Mouse (Mus musculus): Measurements from ENCODE around the gene Col4a2.

Col4a2 gene

DNA sequence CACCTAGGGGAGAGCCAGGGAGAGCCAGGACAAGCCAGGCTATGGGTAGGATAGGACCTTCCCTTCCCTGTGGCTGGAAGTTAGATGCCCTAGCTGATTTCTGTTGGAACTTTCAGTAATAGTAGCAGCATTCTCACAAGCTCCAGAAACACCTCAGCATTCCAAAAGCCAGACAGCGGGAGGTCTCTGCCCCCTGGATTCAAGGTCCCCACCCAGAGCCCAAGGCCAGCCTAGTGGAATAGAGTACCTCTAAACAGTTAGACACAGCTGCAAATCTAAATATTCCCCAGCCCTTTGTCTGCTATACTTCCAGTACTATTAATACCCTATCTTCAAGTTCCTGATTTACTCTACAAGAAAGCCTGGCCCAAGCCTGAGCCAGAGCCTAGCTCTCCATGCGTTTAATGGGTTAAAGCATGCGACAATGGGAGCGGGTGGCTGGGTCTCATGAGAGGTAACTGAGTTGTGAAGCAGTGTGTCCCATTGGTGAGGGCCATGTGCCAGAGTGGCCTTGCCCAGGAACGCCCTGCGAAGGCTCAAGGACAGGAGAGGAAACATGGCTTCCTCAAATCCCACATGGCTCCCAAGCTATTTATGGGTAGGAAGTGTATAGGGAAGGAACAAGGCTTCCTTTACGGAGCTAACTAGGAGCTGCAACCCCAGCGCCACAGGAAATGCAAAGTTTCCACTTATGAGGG lies 15.3 kb upstream of the Col4a2 start:
- DNase-seq: no peak

DNA sequence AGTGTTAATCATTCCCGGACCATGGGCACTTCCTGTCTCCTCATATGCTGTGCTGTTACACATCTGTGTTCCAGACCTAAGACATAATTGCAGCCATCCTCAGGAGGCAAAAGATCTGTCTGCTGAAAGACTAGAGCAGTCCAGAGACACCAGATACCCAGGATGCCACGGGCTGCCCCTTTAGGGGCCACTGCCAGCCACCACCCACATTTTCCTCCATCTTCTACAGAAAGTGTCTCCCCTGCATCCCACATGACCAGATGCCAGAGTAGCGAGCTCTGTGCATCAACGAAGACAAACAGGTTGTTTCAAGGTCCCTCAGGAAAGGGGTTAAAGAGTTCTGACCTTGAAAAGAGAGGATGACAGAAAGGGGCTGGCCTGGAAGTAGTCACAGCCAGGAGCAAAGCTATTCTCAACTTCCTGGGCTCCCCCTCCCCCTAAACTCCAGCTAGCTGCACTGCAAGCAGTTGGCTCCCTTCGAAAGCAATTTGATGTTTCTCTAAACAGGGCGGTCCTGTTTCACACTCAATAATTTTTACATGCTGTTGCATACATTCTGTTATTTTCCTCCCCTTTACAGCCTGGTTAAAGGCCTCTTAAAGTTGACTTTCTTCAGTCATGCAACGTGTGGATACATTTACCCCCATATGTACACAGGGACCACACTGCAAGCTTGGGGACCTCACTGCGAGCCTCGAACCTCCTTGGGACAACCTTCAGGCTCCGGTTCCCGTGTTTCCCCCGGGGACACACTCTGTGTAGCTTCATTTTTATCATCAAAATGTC lies 13.9 kb upstream of the Col4a2 start:
- no peak for DNase-seq

DNA sequence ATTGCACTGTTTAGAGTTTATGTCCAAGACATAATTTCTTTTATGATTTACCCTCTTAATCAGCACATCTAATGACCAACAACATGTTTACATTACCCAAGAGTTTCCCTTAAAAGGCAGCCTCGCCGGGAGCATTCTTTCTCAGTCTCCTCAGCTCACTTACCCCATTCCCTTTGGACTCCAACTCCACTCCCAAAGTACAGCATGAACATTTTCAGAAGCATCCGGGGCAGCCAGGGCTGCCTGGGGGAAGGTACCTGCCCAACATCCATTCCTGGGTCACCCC lies 13.3 kb upstream of the Col4a2 start:
- no peak for DNase-seq

DNA sequence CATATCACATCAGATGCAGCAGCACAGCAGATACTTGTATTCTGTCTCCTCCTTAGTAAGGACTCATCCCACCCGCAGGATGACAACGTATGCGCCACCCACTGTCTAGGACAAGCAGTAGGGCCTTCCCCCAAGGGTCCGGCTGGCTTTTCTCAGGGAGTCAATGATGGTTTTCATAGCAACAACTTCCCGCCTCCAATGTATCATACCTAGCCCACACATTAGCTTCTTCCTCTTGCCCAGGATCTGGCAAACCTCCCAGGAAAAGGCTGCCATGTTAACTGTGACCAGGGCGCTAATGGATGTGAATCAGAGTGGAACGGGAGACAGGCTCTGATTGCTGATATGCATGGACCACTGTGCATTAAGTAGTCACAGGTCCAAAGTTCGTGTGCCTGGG lies 12.2 kb upstream of the Col4a2 start:
- peak; percentile 12 for DNase-seq

DNA sequence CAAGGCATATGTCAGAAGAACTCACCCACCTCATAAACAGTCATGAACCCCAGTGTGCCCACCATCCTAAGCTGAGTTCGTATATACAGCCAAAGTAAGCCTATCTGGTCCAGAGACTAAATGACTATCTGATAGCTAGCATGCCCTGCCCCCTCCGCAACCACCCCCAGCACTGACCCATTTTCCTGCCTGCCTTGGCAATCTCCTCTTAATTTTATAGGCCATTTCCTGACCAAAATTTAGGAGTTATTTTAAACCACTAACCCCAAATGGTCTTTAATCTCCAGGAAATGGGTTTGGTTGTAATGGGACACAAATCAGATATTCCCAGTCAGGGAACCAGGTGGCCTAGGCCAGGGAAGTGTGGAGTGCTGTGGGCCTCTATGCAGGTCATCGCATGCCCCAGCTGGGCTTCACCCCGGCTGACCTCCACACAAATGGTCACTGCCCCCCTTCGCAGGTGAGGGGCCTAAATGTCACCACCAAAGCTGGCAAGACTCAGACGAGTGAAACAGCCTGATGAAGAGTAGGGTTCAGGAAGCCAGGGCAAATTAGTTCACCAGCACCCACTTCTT lies 8.5 kb upstream of the Col4a2 start:
- no peak for DNase-seq

DNA sequence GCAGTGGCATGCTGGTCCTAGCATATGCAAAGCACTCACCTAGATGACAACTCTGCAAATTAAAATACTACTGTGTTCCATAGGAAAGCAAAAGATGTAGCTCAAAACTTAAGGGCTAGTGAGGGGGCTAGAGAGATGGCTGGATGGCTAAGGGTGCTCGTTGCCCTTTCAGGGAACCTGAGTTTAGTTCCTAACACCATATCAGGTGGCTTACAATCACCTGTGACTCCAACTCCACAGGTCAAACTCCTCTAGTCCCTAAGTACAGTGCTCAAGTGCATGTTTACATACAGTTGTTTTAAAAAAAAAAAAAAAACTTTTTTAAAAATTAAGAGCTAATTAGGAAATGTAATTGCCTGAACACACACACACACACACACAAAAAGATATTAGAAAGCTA lies 7.1 kb upstream of the Col4a2 start:
- DNase-seq: no peak

DNA sequence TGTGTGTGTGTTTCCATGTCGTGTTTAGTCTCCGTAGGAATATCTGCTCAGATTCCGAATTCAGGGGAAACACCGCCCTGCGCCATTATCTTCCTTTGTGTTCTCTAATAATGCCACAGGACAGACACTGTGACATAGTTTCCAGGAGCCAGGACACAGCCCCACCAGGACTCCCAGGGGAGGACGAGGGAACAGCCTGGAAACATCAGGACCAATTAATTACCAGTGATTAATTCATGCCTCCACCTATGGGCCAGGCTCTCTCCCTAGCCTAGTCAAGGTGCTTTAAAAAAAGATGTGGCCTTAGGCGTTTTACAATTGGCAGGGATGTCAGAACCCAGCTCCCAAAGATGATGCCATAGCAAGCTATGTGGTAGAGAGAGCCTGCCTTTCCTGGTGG lies 5.2 kb upstream of the Col4a2 start:
- no peak for DNase-seq

DNA sequence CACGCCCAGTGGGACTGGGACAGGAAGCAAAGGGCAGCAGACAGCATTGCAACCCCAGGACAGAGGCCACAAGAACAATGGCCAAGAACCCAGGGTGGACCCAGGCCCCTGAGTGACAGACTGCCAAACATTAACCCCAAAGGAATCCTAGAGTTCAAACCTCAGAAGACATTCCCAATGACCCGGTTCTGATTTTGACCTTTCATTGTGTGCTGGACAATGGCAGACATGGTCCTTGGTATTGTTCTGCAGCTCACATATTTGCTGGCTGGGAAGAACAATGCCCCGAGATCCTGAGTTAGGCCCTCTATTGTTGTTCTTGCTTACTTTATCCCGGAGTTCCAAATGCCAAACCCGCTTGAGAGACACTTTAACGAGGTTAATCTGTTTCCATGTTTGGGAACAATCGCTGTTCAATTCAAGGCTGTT lies 4.0 kb upstream of the Col4a2 start:
- DNase-seq: no peak

DNA sequence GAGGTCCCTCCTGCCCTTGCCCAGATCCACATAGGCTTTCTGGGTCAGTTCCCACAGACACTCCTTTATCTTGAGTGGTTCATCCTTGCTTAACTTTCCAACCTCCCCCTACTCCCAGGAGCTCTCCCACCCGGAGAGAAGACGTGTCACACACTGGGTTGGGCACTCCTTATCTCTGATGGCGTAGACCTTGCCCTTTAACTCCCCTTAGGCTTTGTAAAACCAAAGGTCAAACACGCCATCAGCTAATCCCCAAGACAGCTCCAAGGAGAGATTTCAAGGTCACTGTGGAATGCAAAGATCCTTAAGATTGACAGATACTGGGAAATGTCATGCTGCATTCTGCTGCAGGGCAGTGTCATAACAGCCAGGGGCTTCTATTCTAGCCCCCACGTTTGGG lies 3.4 kb upstream of the Col4a2 start:
- DNase-seq: no peak

DNA sequence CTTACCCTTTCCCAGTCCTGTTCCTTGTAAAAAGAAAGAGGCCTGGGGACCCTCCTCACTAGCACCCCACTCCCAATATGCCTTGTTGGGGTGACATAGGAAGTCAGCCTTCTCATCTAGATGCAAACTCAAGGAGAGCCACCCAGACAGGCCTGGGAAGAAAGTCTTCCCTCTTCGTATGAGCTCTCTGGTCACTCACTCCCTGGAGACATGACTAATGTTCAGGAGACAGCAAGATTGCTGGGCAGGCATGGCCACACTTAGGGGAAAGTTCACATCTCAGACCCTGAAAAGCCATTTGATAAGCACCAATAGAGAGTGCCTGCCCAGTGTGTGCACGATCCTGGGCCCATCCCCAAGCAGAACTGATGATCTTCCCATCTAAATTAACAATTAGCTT lies 2.6 kb upstream of the Col4a2 start:
- DNase-seq: no peak

DNA sequence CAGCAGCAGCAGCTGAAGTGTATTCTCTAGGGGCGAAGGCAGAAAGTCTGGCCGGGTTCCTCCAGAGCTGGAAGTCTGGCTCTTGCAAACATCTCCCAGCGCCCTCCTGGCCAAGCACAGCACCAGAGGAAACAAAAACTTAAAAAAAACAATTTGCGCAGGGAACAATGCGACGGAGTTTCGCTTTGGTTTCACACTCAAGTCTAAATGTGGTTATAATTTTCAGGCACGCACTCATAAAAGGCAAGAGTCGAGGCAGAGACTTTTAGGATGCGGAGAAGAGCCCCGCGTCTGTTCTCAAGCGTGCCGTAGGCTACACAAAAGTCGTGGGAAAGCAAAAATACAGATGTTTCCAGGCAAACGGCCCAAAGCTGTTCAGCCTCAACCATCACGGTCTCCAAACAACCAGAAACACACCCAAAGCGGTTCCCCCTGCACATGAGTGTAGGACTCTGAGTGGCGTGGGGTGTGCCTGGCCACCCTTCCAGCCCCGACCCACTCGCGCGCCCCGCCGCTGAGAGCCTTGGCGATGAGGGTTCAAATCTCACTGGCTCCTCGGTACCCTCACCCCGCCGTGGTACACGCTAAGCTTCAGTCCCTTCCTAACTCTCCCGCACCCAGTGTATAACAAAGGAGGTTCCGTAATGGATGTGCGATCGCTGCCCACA lies 790 bp upstream of the Col4a2 start:
- DNase-seq: peak; percentile 16

DNA sequence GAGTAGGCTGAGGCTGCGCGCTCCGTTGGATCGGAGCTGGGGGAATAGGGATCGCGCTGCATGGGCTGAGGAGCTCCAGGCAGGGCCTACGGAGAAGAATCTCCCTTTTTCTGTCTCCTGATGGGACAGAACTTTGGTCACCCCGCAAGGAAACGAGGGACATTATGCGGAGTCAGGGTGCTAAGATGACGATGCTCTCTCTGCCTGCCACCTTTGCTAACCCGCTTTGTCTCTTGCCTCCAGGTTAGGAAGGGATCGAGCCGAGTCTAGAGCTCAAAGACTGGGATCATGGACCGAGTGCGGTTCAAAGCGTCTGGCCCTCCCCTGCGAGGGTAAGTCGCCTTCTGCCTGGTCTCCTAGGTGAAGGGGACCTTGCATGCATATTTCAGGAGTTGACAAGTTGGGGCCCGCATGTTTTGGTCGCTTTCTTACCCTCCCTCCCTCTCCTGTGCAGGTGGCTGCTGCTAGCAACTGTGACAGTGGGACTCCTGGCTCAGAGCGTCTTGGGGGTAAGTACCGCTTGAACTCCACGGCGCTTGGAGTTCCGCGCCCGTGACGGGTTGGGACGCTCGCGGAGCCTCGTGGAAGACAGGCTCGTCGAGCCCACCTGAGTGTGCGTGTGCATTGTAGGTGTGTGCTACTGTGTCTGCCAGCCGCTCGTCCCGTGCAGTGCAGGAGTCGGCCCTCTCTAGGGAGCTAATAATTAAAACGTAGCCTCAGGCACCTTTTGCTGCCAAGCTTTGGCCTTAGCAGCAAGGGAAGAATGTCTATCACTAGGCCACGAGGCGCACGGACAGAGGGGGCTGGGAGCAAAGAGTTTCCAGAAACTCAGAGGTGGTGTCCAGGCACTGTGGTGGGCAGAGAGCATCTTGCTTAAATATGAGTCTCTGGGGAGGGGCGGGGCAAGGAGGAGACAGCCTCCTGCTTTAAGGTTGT lies 839 bp downstream of the Col4a2 start:
- peak; percentile 37 for DNase-seq

DNA sequence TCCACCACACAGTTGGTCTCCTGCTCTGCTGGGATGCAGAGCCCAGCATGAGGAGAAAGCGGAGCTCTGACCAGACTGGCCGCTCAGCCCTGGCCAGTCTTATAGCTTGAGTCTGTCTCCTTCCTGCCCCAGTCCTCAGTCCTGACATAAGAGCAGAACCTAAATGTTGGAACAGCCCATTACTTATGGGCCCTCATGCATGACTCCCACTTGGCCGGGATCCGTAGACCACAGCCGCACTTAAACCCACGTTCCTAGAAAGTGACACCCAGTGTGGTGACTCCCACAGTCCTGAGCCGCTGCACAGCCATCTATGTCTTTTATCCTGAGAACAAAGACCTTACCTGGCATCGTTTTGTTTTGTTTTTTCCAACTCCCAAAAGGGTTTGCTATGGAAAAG lies 2.0 kb downstream of the Col4a2 start:
- no peak for DNase-seq

DNA sequence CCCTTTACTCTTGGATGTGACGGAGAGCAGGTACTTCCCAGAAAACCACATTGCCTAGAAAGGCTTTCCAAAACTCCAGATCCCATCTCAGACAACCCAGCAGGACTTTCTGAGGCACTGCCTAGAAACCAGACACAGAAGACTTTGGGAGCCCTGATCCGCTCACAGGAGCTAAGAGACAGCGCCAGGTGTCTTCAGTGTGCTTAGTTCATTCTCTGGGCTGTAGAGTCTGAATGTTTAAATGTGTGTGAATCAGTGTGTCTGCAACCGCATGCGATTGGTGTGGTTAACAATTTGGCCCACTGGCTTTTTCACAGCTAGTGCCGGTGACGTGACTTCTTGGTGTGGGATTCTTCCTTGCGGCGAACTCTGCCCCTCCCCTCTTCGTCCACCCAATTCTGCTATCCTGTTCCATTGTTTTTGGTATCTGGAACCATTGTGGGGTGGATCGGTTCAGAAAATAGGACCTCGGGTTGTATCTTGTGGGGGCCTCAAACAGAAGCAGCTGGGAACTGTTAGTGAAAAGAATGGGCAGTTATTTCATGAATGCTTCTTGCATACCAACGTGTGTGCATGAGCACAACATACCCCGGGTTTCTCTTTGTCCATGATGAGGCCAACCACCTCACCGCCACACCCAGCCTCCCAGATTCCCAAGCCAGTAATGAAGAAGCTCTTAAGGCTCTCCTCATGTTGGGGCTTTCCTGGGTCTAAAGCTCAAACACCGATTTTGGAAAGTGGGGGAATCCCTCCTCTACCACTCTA lies 2.8 kb downstream of the Col4a2 start:
- no peak for DNase-seq

DNA sequence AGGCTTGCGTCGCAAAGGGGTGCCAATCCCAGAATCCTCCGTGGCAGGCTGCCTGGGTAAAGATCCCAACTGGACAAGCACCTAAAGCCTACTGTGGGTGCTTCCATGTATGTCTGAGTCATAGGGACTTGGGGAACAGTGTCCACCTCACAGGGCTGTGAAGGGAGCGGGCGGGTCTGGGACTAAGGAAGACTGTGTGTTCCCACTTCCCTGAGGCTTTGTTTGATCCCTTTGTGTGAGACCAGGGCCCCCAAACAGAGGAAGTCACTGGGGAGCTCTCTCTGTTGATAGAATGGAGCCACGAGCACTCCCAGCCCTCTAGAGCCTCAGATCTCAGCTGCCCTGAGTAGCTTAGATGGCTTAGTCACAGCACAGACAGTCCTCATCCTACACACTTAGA lies 3.5 kb downstream of the Col4a2 start:
- DNase-seq: no peak

DNA sequence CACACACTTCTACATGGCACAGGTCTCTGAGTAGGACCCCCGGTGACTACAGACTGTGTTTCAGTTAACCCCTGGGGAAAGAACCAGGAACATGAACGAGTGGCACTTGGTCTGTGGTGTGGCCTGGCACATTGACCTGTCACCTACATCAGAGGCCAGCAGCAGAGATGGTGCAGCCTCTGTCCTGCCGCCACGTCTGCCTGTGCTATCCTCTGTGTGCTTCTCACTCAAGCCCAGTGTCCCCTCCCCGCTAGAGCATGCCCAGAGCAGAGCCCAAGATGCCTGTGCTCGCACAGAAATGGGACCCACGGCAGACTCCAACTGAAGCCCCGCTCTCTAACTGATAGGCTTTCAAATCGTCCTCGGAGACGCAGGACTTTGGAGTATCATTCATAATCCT lies 6.8 kb downstream of the Col4a2 start:
- no peak for DNase-seq

DNA sequence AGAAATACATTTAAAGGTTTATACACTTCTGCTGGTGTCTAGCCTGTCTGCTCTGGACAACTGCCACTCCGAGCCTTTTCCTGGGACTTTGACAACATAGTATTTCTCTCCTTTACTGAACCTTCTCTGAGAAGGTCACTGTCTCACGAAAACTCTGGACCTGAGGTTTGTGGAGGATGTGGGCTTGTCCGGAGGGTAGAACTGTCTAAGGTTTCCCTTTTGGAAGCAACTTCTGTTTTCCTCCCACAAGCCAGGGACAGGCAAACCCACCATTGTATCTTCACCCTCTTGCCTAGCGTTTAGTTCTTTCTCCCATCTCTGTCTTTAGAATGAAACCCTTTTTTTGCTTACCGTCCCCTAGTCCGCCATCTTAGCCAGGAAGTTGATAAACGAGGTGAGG lies 9.2 kb downstream of the Col4a2 start:
- no peak for DNase-seq

DNA sequence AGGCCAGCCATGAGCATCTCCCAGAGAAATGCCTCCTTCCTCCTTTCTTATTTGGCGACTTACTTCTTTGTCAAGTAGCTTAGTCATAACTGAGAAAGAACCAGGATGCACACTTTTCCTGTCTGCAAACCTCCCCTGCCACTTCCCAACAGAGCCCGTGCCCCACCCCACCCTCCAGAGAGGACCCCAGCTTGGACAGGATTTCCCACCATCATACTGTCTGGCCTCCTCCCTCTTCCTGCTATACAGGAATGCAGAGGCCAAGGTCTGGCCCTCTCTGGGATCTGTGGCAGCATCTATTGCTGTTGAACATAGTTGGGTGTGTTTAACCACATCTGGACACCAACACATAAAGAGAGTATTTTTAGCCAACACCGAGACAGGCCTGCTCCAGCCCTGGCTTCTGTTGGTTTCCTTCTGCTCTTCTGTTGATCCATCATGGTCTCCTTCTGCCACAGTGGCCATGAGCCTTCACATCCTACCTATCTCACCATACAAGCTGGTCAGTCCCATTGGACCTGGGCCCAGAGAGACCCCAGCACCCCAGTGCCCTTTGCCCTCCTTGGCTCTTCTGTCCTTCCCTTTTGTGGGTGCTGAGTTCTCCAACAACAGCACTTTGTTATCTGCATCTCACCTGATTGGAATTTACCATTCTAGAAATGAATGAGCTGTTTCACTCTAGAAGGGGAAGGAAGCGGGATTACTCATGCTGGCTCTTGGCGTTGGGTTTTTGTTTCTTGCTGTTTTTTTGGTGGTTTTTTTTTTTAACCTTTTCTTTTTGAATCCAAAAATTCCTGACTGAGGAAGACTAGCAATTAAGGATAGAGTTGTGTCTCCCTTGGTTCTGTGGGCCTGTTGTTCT lies 10.3 kb downstream of the Col4a2 start:
- DNase-seq: no peak

DNA sequence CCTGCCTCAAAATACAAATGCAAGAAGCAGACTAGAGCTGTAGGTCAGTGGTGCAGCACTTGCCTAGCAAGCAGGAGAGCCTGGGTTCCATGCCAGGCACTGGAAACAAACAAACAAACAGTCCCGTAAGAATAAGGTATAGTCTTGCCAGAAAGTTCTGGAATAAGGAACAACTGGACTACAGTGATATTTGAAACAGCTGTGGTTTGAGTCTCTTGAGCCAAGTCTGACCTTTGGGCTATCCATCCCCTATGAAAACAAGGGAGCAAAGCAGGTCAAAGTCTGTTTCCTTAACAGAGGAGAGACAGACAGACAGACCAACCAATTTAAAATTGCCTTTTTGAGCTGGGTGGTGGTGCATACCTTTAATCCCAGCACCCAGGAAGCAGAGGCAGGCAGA lies 11.1 kb downstream of the Col4a2 start:
- no peak for DNase-seq

DNA sequence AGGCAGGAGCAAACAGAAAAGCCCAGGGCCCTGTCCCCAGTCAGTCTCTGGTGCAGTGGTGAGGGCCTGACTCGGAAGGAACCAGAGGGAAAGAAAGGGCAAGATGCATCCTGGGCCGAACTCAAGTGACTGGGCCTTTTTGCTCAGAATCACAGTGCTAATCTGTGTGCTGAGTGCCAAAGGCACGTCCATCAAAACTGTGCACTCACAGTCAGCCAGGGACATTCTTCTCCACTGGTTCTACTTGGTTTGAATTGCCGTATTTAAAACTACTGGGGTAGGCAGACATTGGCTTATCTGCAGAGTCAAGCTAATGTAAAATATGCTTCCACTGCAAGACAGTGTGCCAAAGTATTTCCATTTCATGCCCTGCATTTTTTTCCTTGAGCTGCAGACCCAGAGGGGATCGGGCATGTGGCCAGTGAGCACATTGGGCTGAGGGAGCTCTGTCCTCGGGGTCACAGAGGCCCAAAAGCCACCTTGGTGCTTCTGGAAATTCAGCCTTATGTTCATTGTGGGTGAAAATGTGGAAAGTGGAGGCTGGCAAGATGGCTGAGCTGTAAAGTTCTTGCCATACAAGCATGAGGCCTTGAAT lies 12.3 kb downstream of the Col4a2 start:
- DNase-seq: no peak

DNA sequence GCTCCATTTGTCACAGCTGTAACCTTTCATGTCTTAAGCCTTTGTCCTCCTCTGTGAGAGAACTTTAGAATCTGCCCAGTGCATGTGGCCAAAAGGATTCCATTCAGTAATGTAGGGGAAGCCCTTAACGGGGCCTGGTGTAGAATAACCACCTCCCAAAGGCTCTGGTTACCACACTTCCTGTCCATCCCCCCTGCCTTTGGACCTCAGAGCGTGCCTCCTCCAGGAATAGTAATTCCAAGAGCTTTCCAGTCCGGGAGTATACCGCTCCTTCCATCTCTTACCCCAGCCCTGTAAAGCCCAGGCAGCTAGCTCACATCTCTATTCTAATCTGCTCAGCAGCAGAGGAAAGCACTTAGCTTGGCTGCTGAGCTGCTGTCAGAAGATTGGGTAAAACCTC lies 14.7 kb downstream of the Col4a2 start:
- no peak for DNase-seq

Data from right cerebral cortex, postnatal 14 days (tissue).